Mouse (Mus musculus) megakaryocyte, embryonic 14.5 days (primary cell): ENCODE measurements around the gene Srrm4. TPM values are rescaled to one million over a fixed set of nuclear protein-coding genes. Genes with fewer than 3 reads are reported as not detected.

Experiments
- H3K27me3 ChIP-seq: replicated peaks from 2 replicates; pipeline ENCODE3; 2012; ENCODE audit warnings: inconsistent platforms
- H3K36me3 ChIP-seq: replicated peaks from 2 replicates; pipeline ENCODE3; 2012; ENCODE audit warnings: low read length, inconsistent platforms, mixed read lengths
- H3K4me1 ChIP-seq: 2 replicates; pipeline ENCODE4 v1.6.1; 2012; ENCODE audit warnings: inconsistent platforms
- H3K4me3 ChIP-seq: replicated peaks from 2 replicates; pipeline ENCODE3; 2012; ENCODE audit warnings: moderate library complexity, mild to moderate bottlenecking, inconsistent platforms
- H3K9me3 ChIP-seq: 2 replicates; pipeline ENCODE4 v1.6.1; 2012; ENCODE audit warnings: inconsistent platforms
- FLI1 ChIP-seq: IDR thresholded peaks from 2 replicates; pipeline ENCODE4 v1.6.1; 2012; ENCODE audit warnings: low read length, inconsistent platforms, mixed read lengths
- GATA1 ChIP-seq: IDR thresholded peaks from 3 replicates; pipeline ENCODE4 v1.6.1; 2012; ENCODE audit warnings: mixed read lengths, low read length, inconsistent platforms, borderline replicate concordance
- polyA plus RNA-seq: library from polyadenylated mRNA; stranded (reverse); fragments of >175 nt; gene quantifications from 2 replicates; pipeline ENCODE4 v1.2.3, GENCODE M21; 2012; ENCODE audit warnings: low replicate concordance; ENCODE audit not compliant: insufficient read depth

Gene Srrm4
- polyA plus RNA-seq, 1 experiment, result not detected

DNA sequence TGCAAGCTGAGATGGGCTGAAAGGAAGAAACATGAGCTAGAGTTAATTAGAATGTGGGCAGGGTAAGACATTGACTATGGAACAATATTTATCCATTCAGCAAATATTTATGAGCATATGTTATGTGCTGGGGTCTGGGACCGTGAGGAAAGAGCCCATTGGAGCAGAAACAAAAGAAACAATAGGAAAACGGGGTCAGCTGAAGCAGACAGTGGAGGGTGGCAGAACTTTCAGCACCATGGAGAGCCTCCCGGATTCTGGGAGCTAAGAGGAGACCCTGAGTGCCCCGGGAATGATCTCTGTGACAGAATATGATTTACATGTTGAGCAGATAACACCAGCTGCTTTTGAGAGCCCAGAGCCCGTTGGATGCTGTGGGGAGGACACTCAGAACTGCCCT, 37.7 kb downstream of the Srrm4 start:
- no peak overlapping the region for H3K4me3 ChIP-seq
- no peak for TF ChIP-seq FLI1
- TF ChIP-seq GATA1, result no peak
- H3K4me1 ChIP-seq, result no peaks in the 10 kb centered on the region
- no peaks in the 10 kb centered on the region for H3K27me3 ChIP-seq
- H3K9me3 ChIP-seq, result peaks cover 64% of the 10 kb centered on the region
- H3K36me3 ChIP-seq, result no peaks in the 10 kb centered on the region

DNA sequence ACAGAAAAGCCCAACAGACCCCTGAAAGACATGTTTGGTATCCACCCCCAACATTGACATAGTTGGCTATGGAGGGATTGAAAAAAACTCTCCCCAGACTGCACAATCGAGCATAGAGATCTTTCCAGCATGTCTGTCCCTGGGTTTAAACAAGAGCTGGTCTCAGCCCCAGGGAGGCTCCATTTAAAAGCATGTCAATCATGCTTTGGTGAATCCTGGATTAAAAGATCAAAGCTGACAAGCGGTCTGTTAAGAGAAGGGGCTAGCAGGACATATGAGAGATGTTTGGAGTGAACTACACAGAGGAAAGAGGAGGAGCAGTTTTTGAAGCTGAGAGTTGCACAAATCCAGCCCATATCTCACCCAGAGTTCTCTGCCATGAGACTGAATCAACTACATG, 38.5 kb downstream of the Srrm4 start:
- Histone ChIP-seq H3K36me3 (no peaks in the 10 kb centered on the region), H3K4me3 (no peak overlapping the region), H3K27me3 (no peaks in the 10 kb centered on the region), H3K4me1 (no peaks in the 10 kb centered on the region), H3K9me3 (peaks cover 65% of the 10 kb centered on the region)
- TF ChIP-seq GATA1, result no peak
- TF ChIP-seq FLI1, result no peak

DNA sequence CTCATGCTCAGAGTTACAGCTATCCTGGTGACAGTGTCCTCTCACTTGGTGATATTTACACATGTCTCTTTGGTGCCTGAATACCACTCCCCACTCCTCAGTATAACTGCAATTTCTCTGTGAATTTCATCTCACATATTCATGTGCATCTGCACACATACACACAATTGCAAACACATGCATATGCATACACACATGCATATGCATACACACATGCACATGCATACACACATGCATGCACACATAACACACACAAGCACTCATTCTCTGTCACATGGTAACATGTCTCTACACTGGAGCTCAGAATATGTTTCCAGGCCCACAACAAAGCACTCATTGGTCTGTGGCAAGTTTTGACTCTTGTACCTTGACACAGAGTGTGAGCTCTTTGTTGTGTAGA, 39.0 kb downstream of the Srrm4 start:
- TF ChIP-seq FLI1 (no peak), GATA1 (no peak)
- Histone ChIP-seq H3K4me1 (no peaks in the 10 kb centered on the region), H3K36me3 (no peaks in the 10 kb centered on the region), H3K9me3 (peaks cover 65% of the 10 kb centered on the region), H3K4me3 (no peak overlapping the region), H3K27me3 (no peaks in the 10 kb centered on the region)

DNA sequence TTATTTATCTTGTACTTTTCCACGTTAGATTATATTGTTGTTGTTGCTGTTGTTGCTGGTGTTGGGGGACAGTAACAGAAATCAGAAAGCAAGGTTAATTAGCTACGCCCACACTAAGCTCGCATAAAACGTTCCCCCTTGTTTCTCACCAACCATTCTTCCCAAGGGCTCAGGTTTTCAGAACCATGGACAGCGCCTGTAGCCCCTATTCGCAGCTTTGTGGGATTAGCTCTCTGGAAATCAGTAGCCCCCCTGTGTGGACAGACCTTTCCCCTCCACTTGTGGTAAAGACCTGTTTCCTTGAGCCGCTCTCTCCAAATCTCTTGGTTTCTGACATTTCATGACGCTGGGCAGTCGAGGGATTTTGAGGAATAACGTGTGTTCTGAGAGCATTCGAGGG, 45.9 kb downstream of the Srrm4 start:
- H3K4me1 ChIP-seq, result no peaks in the 10 kb centered on the region
- no peak for TF ChIP-seq FLI1
- no peak for TF ChIP-seq GATA1
- peaks cover 67% of the 10 kb centered on the region for H3K9me3 ChIP-seq
- no peak overlapping the region for H3K4me3 ChIP-seq
- no peaks in the 10 kb centered on the region for H3K36me3 ChIP-seq
- H3K27me3 ChIP-seq, result no peaks in the 10 kb centered on the region

DNA sequence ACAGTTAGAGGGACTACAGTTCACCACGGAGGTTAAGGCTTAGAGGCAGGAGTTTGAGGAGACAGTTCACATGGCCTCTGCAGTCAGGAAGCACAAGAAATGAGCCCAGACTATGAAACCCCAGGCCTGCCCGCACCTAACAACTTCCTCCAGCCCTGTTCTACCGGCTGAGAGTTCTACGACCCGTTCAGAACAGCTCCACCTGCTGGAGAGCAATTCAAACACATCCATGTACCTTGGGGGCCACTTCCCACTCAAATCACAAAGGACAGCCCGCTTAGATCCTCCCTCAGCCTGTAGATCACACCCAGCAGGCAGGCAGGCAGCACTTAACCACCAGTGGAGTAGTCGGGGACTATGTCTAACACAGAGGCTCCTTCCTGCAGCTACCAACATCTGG, 49.3 kb downstream of the Srrm4 start:
- Histone ChIP-seq H3K4me3 (no peak overlapping the region), H3K9me3 (peaks cover 68% of the 10 kb centered on the region), H3K36me3 (no peaks in the 10 kb centered on the region), H3K4me1 (no peaks in the 10 kb centered on the region), H3K27me3 (no peaks in the 10 kb centered on the region)
- TF ChIP-seq GATA1 (no peak), FLI1 (no peak)

DNA sequence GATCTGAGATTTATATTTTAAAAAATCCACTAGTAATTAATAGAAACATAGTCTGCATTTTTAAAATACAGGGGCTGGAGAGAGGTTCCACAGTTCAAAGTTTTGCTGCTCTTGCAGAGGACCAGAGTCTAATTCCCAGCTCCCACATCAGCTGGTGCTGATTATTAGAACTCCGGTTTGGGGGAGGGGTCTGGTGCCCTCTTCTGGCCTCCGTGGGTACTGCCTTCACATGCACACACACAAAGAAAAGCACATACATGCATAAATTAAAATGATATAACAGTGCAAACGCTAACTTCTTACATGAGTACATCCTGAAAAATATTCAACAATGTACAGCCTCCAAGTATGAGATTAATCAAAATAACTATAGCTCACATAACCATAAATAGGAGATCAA, 50.5 kb downstream of the Srrm4 start:
- TF ChIP-seq FLI1 (no peak), GATA1 (no peak)
- no peak overlapping the region for H3K4me3 ChIP-seq
- peaks cover 66% of the 10 kb centered on the region for H3K9me3 ChIP-seq
- no peaks in the 10 kb centered on the region for H3K27me3 ChIP-seq
- no peaks in the 10 kb centered on the region for H3K4me1 ChIP-seq
- no peaks in the 10 kb centered on the region for H3K36me3 ChIP-seq

DNA sequence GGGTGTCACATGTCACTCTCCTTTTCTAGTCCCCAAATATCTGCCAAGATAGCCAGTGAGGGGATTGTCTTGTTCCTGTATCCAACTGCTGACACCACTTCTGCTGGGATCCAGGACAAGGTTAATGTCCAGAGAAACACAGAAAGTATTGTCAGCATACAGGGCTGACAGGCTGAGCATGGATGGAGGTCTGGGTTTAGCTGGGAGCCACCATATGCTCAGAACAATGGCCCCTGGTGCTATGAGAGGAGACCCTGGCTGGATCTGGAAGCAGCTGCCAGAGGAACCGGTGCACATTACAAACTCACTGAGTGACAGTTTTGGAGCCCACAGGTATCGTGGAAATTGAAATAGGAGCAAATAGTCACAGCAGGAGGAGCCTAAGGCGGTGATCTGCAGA, 52.3 kb downstream of the Srrm4 start:
- Histone ChIP-seq H3K4me3 (no peak overlapping the region), H3K9me3 (peaks cover 66% of the 10 kb centered on the region)
- TF ChIP-seq GATA1 (no peak), FLI1 (no peak)

DNA sequence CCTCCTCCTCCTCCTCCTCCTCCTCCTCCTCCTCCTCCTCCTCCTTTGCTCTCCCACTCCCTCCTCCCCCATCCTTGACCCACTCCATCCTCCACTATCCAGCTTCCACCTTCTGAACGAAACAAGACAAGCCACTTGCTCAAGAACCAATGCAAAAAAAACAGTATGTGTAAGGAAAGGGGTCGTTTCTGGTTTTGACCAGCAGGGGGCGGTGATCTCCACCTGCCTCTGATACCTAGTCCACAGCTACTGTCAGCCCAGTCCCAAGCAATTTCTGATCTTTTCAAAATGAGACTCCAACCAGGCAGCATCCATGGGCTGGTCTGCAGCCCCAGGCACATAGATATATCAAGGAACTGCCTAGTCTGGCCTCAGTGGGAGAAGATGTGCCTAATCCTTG, 53.1 kb downstream of the Srrm4 start:
- H3K9me3 ChIP-seq, result peaks cover 67% of the 10 kb centered on the region
- H3K4me3 ChIP-seq, result no peak overlapping the region
- no peak for TF ChIP-seq FLI1

More for the DNA sequence above, 52.3 kb downstream of the Srrm4 start:
- no peaks in the 10 kb centered on the region for H3K4me1 ChIP-seq
- H3K27me3 ChIP-seq, result no peaks in the 10 kb centered on the region
- H3K36me3 ChIP-seq, result no peaks in the 10 kb centered on the region

DNA sequence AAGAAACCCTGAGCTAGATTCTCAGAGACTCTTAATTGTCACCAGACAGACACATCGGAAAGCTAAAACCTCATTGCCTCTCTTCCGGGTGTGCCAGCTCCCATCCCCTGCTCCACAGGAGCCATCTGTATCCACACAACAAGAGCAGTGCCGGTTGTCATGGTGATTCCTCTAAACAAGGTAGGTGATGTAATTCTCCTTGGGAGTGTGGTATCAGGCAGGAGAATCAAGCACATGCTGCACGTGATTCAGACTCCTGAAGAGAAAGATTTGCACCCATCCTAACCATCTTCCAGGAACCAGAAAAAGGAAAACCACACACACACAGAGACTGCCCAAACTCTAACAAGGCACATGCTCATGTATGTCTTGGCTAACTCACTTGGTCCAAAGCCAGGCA, 65.3 kb downstream of the Srrm4 start:
- no peaks in the 10 kb centered on the region; the same call in 1 of the 2 replicates for H3K4me1 ChIP-seq
- H3K9me3 ChIP-seq, result peaks cover 61% of the 10 kb centered on the region
- no peaks in the 10 kb centered on the region for H3K27me3 ChIP-seq
- TF ChIP-seq FLI1, result no peak
- H3K4me3 ChIP-seq, result no peak overlapping the region
- H3K36me3 ChIP-seq, result no peaks in the 10 kb centered on the region

More for the DNA sequence above, 53.1 kb downstream of the Srrm4 start:
- Histone ChIP-seq H3K27me3 (no peaks in the 10 kb centered on the region), H3K36me3 (no peaks in the 10 kb centered on the region), H3K4me1 (no peaks in the 10 kb centered on the region)

DNA sequence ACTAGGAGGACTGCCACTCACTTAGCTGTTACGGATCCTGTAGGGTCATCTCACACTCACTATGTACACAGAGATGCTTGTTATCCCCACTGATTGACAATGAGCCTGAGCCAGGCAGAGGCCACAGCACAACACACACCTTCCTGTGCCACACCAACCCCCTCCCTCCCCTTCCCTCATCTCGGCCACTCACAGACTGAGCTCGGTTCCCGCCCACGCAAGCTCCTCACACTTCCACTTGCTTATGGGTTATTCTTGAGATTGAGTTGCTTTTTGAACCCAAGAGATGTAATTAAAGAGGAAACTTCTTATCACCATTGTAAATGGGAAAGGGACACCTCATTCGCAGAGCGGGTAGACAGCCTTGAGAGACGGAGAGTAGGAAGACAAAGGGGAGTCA, 66.3 kb downstream of the Srrm4 start:
- TF ChIP-seq FLI1 (no peak), GATA1 (no peak)
- Histone ChIP-seq H3K9me3 (peaks cover 64% of the 10 kb centered on the region), H3K4me1 (no peaks in the 10 kb centered on the region)

DNA sequence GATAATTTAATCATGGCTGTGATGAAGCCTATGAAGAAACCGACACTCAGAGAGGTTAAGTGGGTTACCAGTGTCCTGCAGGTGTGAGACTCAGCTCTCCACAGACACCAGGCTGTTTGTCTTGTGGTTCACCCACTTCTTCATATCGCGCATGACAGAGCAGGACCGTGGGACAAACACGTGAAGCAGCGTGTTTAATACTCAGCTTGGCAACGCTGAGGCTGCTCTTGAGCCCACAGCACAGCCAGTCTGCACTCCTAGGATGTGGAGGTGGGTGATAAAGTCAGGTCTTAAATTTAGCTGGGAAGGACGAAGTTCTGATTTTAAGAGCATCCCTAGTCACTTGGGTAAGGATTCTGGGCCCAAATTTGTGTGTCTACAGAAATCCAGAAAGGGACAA, 68.1 kb downstream of the Srrm4 start:
- Histone ChIP-seq H3K4me1 (no peaks in the 10 kb centered on the region), H3K9me3 (peaks cover 63% of the 10 kb centered on the region), H3K27me3 (no peaks in the 10 kb centered on the region), H3K36me3 (no peaks in the 10 kb centered on the region), H3K4me3 (no peak overlapping the region)
- no peak for TF ChIP-seq GATA1
- TF ChIP-seq FLI1, result no peak

More for the DNA sequence above, 66.3 kb downstream of the Srrm4 start:
- H3K36me3 ChIP-seq, result no peaks in the 10 kb centered on the region
- no peak overlapping the region for H3K4me3 ChIP-seq
- H3K27me3 ChIP-seq, result no peaks in the 10 kb centered on the region

DNA sequence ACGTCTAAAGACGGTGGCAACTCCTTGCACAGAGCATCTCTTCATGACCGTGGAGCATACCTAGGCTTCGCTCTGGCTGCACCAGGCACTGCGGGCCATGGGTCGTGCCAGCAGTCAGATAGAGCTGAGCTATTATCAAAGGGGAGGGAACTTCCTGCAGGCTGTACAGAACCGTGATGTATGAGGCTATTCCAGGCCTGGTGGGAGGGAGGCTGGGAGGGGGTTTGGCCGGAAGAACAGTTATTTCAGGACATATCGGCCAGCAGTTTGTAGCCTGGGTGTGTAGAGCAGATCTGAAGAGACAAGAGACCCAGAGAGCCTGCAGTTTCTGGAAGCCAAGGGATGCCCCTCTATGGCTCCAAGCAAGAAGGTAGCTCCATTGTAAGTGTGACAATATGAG, 68.5 kb downstream of the Srrm4 start:
- peaks cover 61% of the 10 kb centered on the region for H3K9me3 ChIP-seq
- H3K4me1 ChIP-seq, result no peaks in the 10 kb centered on the region
- no peaks in the 10 kb centered on the region for H3K36me3 ChIP-seq
- TF ChIP-seq FLI1 (no peak), GATA1 (no peak)
- no peaks in the 10 kb centered on the region for H3K27me3 ChIP-seq
- H3K4me3 ChIP-seq, result peak overlapping the region; percentile 30
